Mouse (Mus musculus) C2C12 (cell line): ENCODE data around the gene Pspn. TPM values are rescaled to one million over a fixed set of nuclear protein-coding genes. Genes with fewer than 3 reads are reported as not detected.

Experiments
- H3K27me3 ChIP-seq: one replicate; pipeline ENCODE4 v1.6.1; 2011; ENCODE audit not compliant: control insufficient read depth, insufficient read depth, insufficient read length
- H3K36me3 ChIP-seq: one replicate; pipeline ENCODE4 v1.6.1; 2011; ENCODE audit not compliant: control insufficient read depth, insufficient read depth
- H3K4me3 ChIP-seq: one replicate; pipeline ENCODE4 v1.5.1; 2011; ENCODE audit warnings: mild to moderate bottlenecking, control low read depth; ENCODE audit not compliant: poor library complexity, insufficient read depth, severe bottlenecking
- H3K79me2 ChIP-seq: one replicate; pipeline ENCODE4 v1.6.1; 2011; ENCODE audit not compliant: control insufficient read depth, insufficient read depth
- H3K79me3 ChIP-seq: one replicate; pipeline ENCODE4 v1.6.1; 2011; ENCODE audit warnings: low read depth, control low read depth
- H3ac ChIP-seq: one replicate; pipeline ENCODE3; 2011; ENCODE audit warnings: low read depth; ENCODE audit not compliant: control insufficient read depth, insufficient read length
- CEBPB ChIP-seq: IDR thresholded peaks from one replicate; pipeline ENCODE4 v1.6.1; 2011; ENCODE audit warnings: low read depth, mild to moderate bottlenecking, control low read depth, moderate library complexity
- CTCF ChIP-seq: IDR thresholded peaks from one replicate; pipeline ENCODE4 v1.5.1; 2011; ENCODE audit not compliant: control insufficient read depth, insufficient read depth, insufficient read length
- FOSL1 ChIP-seq: IDR thresholded peaks from one replicate; pipeline ENCODE4 v1.8.0; 2011; ENCODE audit warnings: mild to moderate bottlenecking, low read length; ENCODE audit not compliant: poor library complexity, insufficient read depth, severe bottlenecking
- MAX ChIP-seq: IDR thresholded peaks from one replicate; pipeline ENCODE4 v1.6.1; 2011; ENCODE audit warnings: mild to moderate bottlenecking, control low read depth
- MYOD1 ChIP-seq: IDR thresholded peaks from one replicate; pipeline ENCODE4 v1.6.1; 2011; ENCODE audit warnings: low read depth; ENCODE audit not compliant: control insufficient read depth, insufficient read length
- MYOG ChIP-seq: IDR thresholded peaks from one replicate; pipeline ENCODE4 v1.6.1; 2011; ENCODE audit not compliant: control insufficient read depth, insufficient read length; ENCODE audit errors: extremely low read depth
- USF1 ChIP-seq: IDR thresholded peaks from one replicate; pipeline ENCODE4 v1.6.1; 2011; ENCODE audit warnings: low read depth, mild to moderate bottlenecking, control low read depth, moderate library complexity
- polyA plus RNA-seq: library from polyadenylated mRNA; unstranded; fragments of >200 nt; fragmentation: generic; extraction: Trizol; gene quantifications from one replicate; pipeline ENCODE4 v1.2.1, GENCODE M21; 2012; ENCODE audit warnings: missing spikeins

The Pspn gene
- polyA plus RNA-seq, 1 experiment: 0.63 TPM

- H3ac ChIP-seq: no peak overlapping the region
- no peaks in the 10 kb centered on the region for H3K36me3 ChIP-seq
- H3K79me2 ChIP-seq: no peaks in the 10 kb centered on the region
- TF ChIP-seq MYOG (no peak), CEBPB (no peak), FOSL1 (no peak), USF1 (no peak), CTCF (no peak), MAX (no peak), MYOD1 (no peak)
- H3K79me3 ChIP-seq: no peaks in the 10 kb centered on the region
- peaks cover 11% of the 10 kb centered on the region for H3K27me3 ChIP-seq
- H3K4me3 ChIP-seq: no peak overlapping the region
These were observed 37.0 kb downstream of the Pspn start for GRCm38 (mm10) chr17:56962642-56963405.

GRCm38 (mm10) chr17:56961880-56962279 is 37.9 kb downstream of the Pspn start:
- TF ChIP-seq FOSL1: no peak
- no peak for TF ChIP-seq MAX
- TF ChIP-seq MYOG: no peak
- TF ChIP-seq CTCF: no peak
- TF ChIP-seq MYOD1: no peak
- no peak for TF ChIP-seq CEBPB
- TF ChIP-seq USF1: no peak
- Histone ChIP-seq H3ac (no peak overlapping the region), H3K36me3 (no peaks in the 10 kb centered on the region), H3K4me3 (no peak overlapping the region), H3K79me2 (no peaks in the 10 kb centered on the region), H3K79me3 (no peaks in the 10 kb centered on the region), H3K27me3 (peaks cover 11% of the 10 kb centered on the region)

- Histone ChIP-seq H3K36me3 (no peaks in the 10 kb centered on the region), H3K4me3 (no peak overlapping the region), H3K79me3 (no peaks in the 10 kb centered on the region), H3K79me2 (no peaks in the 10 kb centered on the region), H3K27me3 (peaks cover 12% of the 10 kb centered on the region), H3ac (no peak overlapping the region)
- TF ChIP-seq CEBPB (no peak), MYOD1 (no peak), USF1 (no peak), CTCF (no peak), MAX (no peak), FOSL1 (no peak), MYOG (no peak)
These were observed 41.2 kb downstream of the Pspn start for GRCm38 (mm10) chr17:56958667-56959066.

- no peaks in the 10 kb centered on the region for H3K79me2 ChIP-seq
- H3K4me3 ChIP-seq: no peak overlapping the region
- H3ac ChIP-seq: no peak overlapping the region
- TF ChIP-seq CEBPB (no peak), FOSL1 (no peak), USF1 (no peak), MAX (no peak), CTCF (no peak), MYOG (no peak), MYOD1 (no peak)
- no peaks in the 10 kb centered on the region for H3K36me3 ChIP-seq
- H3K79me3 ChIP-seq: no peaks in the 10 kb centered on the region
- H3K27me3 ChIP-seq: peaks cover 10% of the 10 kb centered on the region
These were observed 41.9 kb downstream of the Pspn start for GRCm38 (mm10) chr17:56957763-56958429.

GRCm38 (mm10) chr17:56954871-56955270 is 44.9 kb downstream of the Pspn start:
- no peak overlapping the region for H3K4me3 ChIP-seq
- no peak overlapping the region for H3ac ChIP-seq
- H3K79me3 ChIP-seq: no peaks in the 10 kb centered on the region
- peaks cover 11% of the 10 kb centered on the region for H3K27me3 ChIP-seq
- no peaks in the 10 kb centered on the region for H3K36me3 ChIP-seq
- no peak for TF ChIP-seq CEBPB
- TF ChIP-seq MYOD1: no peak
- no peak for TF ChIP-seq FOSL1
- TF ChIP-seq USF1: no peak
- TF ChIP-seq MYOG: no peak
- TF ChIP-seq MAX: no peak
- TF ChIP-seq CTCF: no peak
- H3K79me2 ChIP-seq: no peaks in the 10 kb centered on the region

GRCm38 (mm10) chr17:56952639-56953038 is 47.2 kb downstream of the Pspn start:
- TF ChIP-seq MYOG (no peak), CTCF (no peak), CEBPB (no peak), FOSL1 (no peak), MYOD1 (no peak), MAX (no peak), USF1 (no peak)
- Histone ChIP-seq H3ac (no peak overlapping the region), H3K79me3 (no peaks in the 10 kb centered on the region), H3K36me3 (no peaks in the 10 kb centered on the region), H3K79me2 (no peaks in the 10 kb centered on the region), H3K27me3 (peaks cover 11% of the 10 kb centered on the region), H3K4me3 (no peak overlapping the region)
